Mouse (Mus musculus) kidney, embryonic 14.5 days (tissue): ENCODE measurements around the gene Kcnmb4. TPM values are rescaled to one million over a fixed set of nuclear protein-coding genes. Genes with fewer than 3 reads are reported as not detected.

Experiments
- ATAC-seq: fragments of 200-750 bp; cut with Nextera tagmentation; 2 replicates; pipeline ENCODE4 v1.8.0; 2017; ENCODE audit warnings: moderate number of reproducible peaks, mild to moderate bottlenecking, moderate TSS enrichment, moderate library complexity; ENCODE audit not compliant: low FRiP score, low TSS enrichment
- H3K27ac ChIP-seq: fragments of 300-500 bp; sonication (generic); 2 replicates; pipeline ENCODE4 v1.5.1; 2014; ENCODE audit warnings: low read depth, mild to moderate bottlenecking, low read length, moderate library complexity, mixed read lengths
- H3K27me3 ChIP-seq: fragments of 300-500 bp; sonication (generic); 2 replicates; pipeline ENCODE4 v1.6.1; 2014; ENCODE audit warnings: mild to moderate bottlenecking, low read length; ENCODE audit not compliant: control insufficient read depth, insufficient read depth
- H3K36me3 ChIP-seq: fragments of 300-500 bp; sonication (generic); 2 replicates; pipeline ENCODE4 v1.6.1; 2014; ENCODE audit warnings: low read length, mixed read lengths; ENCODE audit not compliant: control insufficient read depth, insufficient read depth
- H3K4me1 ChIP-seq: fragments of 300-500 bp; sonication (generic); 2 replicates; pipeline ENCODE4 v1.6.1; 2014; ENCODE audit warnings: low read length, mixed read lengths; ENCODE audit not compliant: control insufficient read depth, insufficient read depth
- H3K4me2 ChIP-seq: fragments of 300-500 bp; sonication (generic); replicated peaks from 2 replicates; pipeline ENCODE4 v1.6.1; 2014; ENCODE audit warnings: low read depth, mild to moderate bottlenecking, low read length
- H3K4me3 ChIP-seq: fragments of 300-500 bp; sonication (generic); 2 replicates; pipeline ENCODE4 v1.5.1; 2014; ENCODE audit warnings: mild to moderate bottlenecking, low read length
- H3K9ac ChIP-seq: fragments of 300-500 bp; sonication (generic); 2 replicates; pipeline ENCODE4 v1.6.1; 2014; ENCODE audit warnings: low read depth, mild to moderate bottlenecking, low read length, moderate library complexity
- H3K9me3 ChIP-seq: fragments of 300-500 bp; sonication (generic); 2 replicates; pipeline ENCODE4 v1.6.1; 2016; ENCODE audit warnings: low read length; ENCODE audit not compliant: control insufficient read depth
- WGBS: fragments of 180-500 bp; shearing (Covaris S2); extraction: QIAGEN DNeasy Blood & Tissue Kit; methylation state at CpG from one replicate; pipeline ENCODE4 v1.1.7; 2014; 5-methylcytosine and 5-hydroxymethylcytosine counted together
- polyA plus RNA-seq: library from polyadenylated mRNA; unstranded; fragments of >200 nt; fragmentation: Nextera tagmentation; extraction: Ambion mirVana; gene quantifications from 2 replicates; pipeline ENCODE4 v1.2.1, GENCODE M21; 2014

The Kcnmb4 gene
- polyA plus RNA-seq, 1 experiment from 2014 or later, result 7.2 TPM

GRCm38 (mm10) chr10:116402742-116403425 lies 70.8 kb downstream of the Kcnmb4 start:
- no peak overlapping the region for H3K4me2 ChIP-seq
- H3K27ac ChIP-seq, result no peak overlapping the region
- 0 out of 2 replicates have a peak, but pooled peaks cover 5% of the 10 kb centered on the region for H3K4me1 ChIP-seq
- no peaks in the 10 kb centered on the region for H3K36me3 ChIP-seq
- WGBS, result 88% methylated on average over 6 of the region's 6 CpGs
- H3K27me3 ChIP-seq, result no peaks in the 10 kb centered on the region
- no peak overlapping the region for H3K4me3 ChIP-seq
- no peak for ATAC-seq
- no peak overlapping the region for H3K9ac ChIP-seq
- H3K9me3 ChIP-seq, result no peaks in the 10 kb centered on the region

GRCm38 (mm10) chr10:116397973-116398372 lies 75.7 kb downstream of the Kcnmb4 start:
- Histone ChIP-seq H3K9ac (no peak overlapping the region), H3K9me3 (no peaks in the 10 kb centered on the region)
- ATAC-seq, result peak; percentile 78; the same call in 1 of the 2 replicates

DNA sequence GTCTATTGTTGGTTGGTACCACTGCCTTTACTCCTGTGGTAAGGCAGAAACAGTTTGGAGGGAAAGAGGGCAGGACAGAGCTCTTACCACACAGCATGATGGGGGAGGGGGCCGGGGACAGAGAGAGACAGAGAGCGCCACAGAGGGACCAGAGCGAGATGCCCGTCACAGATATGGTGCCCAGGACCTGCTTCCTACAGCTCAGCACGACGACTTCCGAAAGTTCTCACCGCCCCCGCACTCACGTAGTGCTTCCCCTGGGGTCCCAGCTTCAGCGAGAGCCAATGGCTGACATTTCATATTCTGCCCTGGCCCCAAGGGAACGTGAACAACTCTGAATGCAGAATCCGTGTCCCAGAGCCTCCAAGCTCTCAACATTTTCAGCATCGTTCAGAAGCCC lies 76.1 kb downstream of the Kcnmb4 start:
- Histone ChIP-seq H3K27ac (no peak overlapping the region), H3K4me1 (0 out of 2 replicates have a peak, but pooled peaks cover 6% of the 10 kb centered on the region), H3K9me3 (no peaks in the 10 kb centered on the region), H3K4me3 (peak overlapping the region; percentile 18; the same call in 1 of the 2 replicates), H3K36me3 (no peaks in the 10 kb centered on the region), H3K27me3 (no peaks in the 10 kb centered on the region), H3K4me2 (peak overlapping the region; percentile 45), H3K9ac (no peak overlapping the region)
- 0 out of 2 replicates have a peak, but pooled peaks have one; percentile 58 for ATAC-seq
- 11% methylated on average over 14 of the region's 14 CpGs for WGBS

More at GRCm38 (mm10) chr10:116397973-116398372, 75.7 kb downstream of the Kcnmb4 start:
- 0 out of 2 replicates have a peak, but pooled peaks cover 6% of the 10 kb centered on the region for H3K4me1 ChIP-seq
- no peaks in the 10 kb centered on the region for H3K36me3 ChIP-seq
- 26% methylated on average over 12 of the region's 12 CpGs for WGBS
- H3K4me3 ChIP-seq, result peak overlapping the region; percentile 18; the same call in 1 of the 2 replicates
- H3K27me3 ChIP-seq, result no peaks in the 10 kb centered on the region
- H3K4me2 ChIP-seq, result peak overlapping the region; percentile 45
- H3K27ac ChIP-seq, result no peak overlapping the region

GRCm38 (mm10) chr10:116396966-116397365 lies 76.7 kb downstream of the Kcnmb4 start:
- Histone ChIP-seq H3K4me3 (no peak overlapping the region), H3K9me3 (no peaks in the 10 kb centered on the region), H3K4me1 (0 out of 2 replicates have a peak, but pooled peaks cover 6% of the 10 kb centered on the region), H3K27ac (no peak overlapping the region), H3K4me2 (no peak overlapping the region), H3K9ac (no peak overlapping the region), H3K36me3 (no peaks in the 10 kb centered on the region), H3K27me3 (no peaks in the 10 kb centered on the region)
- no peak for ATAC-seq
- WGBS, result 79% methylated on average over 13 of the region's 13 CpGs

- 80% methylated on average over 5 of the region's 5 CpGs for WGBS
- Histone ChIP-seq H3K4me2 (no peak overlapping the region), H3K9ac (no peak overlapping the region), H3K27me3 (no peaks in the 10 kb centered on the region), H3K9me3 (no peaks in the 10 kb centered on the region), H3K36me3 (no peaks in the 10 kb centered on the region), H3K4me3 (no peak overlapping the region), H3K27ac (no peak overlapping the region), H3K4me1 (0 out of 2 replicates have a peak, but pooled peaks cover 6% of the 10 kb centered on the region)
- ATAC-seq, result no peak
Measured at GRCm38 (mm10) chr10:116396279-116396678, 77.4 kb downstream of the Kcnmb4 start.

DNA sequence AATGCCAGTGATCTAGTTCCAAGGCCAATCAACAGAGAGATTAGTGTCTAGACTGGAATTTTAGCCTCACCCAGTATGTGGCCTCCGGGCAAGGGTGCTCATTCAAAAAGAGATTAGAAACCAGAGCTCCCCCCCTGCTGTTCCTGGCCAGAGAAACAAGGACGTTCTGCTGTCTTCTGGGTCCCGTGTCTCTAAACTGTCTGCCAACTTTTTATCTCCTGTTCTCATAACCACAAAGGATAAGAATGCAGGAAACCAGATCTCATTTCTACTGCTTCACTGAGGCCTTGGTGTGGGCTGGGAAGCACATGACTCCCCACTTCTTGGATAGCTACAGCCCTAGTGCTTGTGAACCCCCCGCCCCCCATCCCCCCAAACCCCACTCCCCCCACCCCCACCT lies 79.1 kb downstream of the Kcnmb4 start:
- no peak overlapping the region for H3K4me2 ChIP-seq
- no peaks in the 10 kb centered on the region for H3K36me3 ChIP-seq
- ATAC-seq, result no peak
- H3K27ac ChIP-seq, result no peak overlapping the region
- 51% methylated on average over 4 of the region's 4 CpGs for WGBS
- H3K9me3 ChIP-seq, result no peaks in the 10 kb centered on the region
- H3K9ac ChIP-seq, result no peak overlapping the region
- H3K27me3 ChIP-seq, result no peaks in the 10 kb centered on the region
- no peak overlapping the region for H3K4me3 ChIP-seq
- 0 out of 2 replicates have a peak, but pooled peaks cover 6% of the 10 kb centered on the region for H3K4me1 ChIP-seq

DNA sequence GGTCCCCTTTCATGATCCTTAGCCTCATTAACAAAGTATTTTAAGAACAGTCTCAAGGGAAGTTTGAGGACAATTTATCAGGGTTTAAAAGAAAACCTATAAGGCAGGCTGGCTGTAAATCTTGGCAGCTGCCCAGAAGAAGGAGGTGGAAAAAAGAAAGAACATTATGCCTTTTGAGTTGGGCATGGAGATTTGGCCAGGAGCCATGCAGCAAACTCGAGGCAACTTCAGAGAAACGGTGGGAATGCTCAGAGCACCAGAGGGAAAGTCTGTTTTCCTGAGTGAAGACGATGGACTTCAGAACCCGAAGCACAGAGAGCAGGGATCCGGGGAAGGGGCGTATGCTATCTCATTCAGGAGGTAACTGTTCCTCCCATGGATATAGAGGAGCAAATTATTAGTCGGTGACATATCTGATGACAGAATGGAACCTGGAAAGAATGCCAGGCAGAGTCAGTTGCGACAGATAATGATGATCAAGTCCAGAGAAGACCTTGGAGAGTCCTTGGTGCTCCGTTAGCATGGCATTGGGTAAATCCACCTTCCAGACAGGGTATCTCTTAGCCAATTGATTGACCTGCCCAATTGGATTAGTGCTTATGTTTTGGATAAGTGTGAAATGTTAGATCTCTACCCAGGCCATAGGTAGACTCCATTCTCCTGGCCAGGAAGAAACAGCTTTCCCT lies 79.7 kb downstream of the Kcnmb4 start:
- WGBS, result 78% methylated on average over 9 of the region's 9 CpGs
- Histone ChIP-seq H3K27ac (no peak overlapping the region), H3K27me3 (no peaks in the 10 kb centered on the region), H3K4me3 (no peak overlapping the region), H3K9me3 (no peaks in the 10 kb centered on the region), H3K4me1 (0 out of 2 replicates have a peak, but pooled peaks cover 6% of the 10 kb centered on the region), H3K36me3 (no peaks in the 10 kb centered on the region), H3K9ac (no peak overlapping the region), H3K4me2 (no peak overlapping the region)
- ATAC-seq, result no peak

- no peak overlapping the region for H3K4me2 ChIP-seq
- WGBS, result 57% methylated on average over 6 of the region's 6 CpGs
- no peaks in the 10 kb centered on the region for H3K36me3 ChIP-seq
- ATAC-seq, result no peak
- H3K4me3 ChIP-seq, result no peak overlapping the region
- no peaks in the 10 kb centered on the region for H3K27me3 ChIP-seq
- no peak overlapping the region for H3K27ac ChIP-seq
- H3K4me1 ChIP-seq, result 0 out of 2 replicates have a peak, but pooled peaks cover 2% of the 10 kb centered on the region
- H3K9me3 ChIP-seq, result no peaks in the 10 kb centered on the region
- no peak overlapping the region for H3K9ac ChIP-seq
Measured at GRCm38 (mm10) chr10:116388840-116389239, 84.8 kb downstream of the Kcnmb4 start.

- no peaks in the 10 kb centered on the region for H3K9me3 ChIP-seq
- no peak overlapping the region for H3K9ac ChIP-seq
- 0 out of 2 replicates have a peak, but pooled peaks cover 2% of the 10 kb centered on the region for H3K4me1 ChIP-seq
- no peak overlapping the region for H3K4me3 ChIP-seq
- no peaks in the 10 kb centered on the region for H3K36me3 ChIP-seq
- H3K27me3 ChIP-seq, result no peaks in the 10 kb centered on the region
- H3K4me2 ChIP-seq, result no peak overlapping the region
- no peak for ATAC-seq
- no peak overlapping the region for H3K27ac ChIP-seq
- WGBS, result 39% methylated on average over 7 of the region's 7 CpGs
Measured at GRCm38 (mm10) chr10:116386391-116386885, 87.2 kb downstream of the Kcnmb4 start.
